Mouse (Mus musculus): ENCODE results near the gene Maz.

Gene Maz

DNA sequence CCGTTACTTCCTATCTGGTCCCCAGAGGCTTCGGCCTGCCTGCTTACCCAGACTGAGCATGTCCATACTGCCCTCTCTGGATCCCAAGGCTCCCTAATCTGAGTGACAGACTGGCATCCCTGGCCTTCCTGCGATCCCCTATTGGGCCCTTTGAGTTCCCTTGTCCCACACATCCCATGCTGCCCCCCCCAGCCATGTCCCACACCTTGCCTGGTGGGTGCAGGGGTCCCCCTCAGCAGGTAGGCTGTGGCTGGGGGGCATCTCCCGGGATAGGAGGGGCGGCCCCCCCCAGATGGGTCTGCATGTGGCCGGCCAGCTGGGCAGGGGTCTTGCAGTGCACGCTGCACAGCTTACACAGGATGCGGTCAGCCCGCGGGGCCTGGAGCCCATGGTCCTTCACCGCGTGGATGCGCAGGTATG lies 3.6 kb downstream of the Maz start:
- H3K27me3 ChIP-seq (ENCODE audit: insufficient read depth, low read length): no peaks in the 10 kb centered on the region
- H3K4me1 ChIP-seq (replicated peaks; ENCODE audit: low read depth, low read length): peaks cover 73% of the 10 kb centered on the region
- peak overlapping the region; percentile 94 for H3K4me3 ChIP-seq (replicated peaks; ENCODE audit: low read length)
- TF ChIP-seq CTCF (conservative IDR thresholded peaks at IDR 0.05; ENCODE audit: low read length): no peak
- no peak for TF ChIP-seq POU5F1 (IDR thresholded peaks at IDR 0.05; ENCODE audit: borderline replicate concordance, low read length)
- no peak for TF ChIP-seq NANOG (IDR thresholded peaks at IDR 0.05; ENCODE audit: borderline replicate concordance, low read length)
- H3K36me3 ChIP-seq (ENCODE audit: insufficient read depth, low read length): peaks cover 57% of the 10 kb centered on the region
- H3K9me3 ChIP-seq (ENCODE audit: low read length): no peaks in the 10 kb centered on the region

DNA sequence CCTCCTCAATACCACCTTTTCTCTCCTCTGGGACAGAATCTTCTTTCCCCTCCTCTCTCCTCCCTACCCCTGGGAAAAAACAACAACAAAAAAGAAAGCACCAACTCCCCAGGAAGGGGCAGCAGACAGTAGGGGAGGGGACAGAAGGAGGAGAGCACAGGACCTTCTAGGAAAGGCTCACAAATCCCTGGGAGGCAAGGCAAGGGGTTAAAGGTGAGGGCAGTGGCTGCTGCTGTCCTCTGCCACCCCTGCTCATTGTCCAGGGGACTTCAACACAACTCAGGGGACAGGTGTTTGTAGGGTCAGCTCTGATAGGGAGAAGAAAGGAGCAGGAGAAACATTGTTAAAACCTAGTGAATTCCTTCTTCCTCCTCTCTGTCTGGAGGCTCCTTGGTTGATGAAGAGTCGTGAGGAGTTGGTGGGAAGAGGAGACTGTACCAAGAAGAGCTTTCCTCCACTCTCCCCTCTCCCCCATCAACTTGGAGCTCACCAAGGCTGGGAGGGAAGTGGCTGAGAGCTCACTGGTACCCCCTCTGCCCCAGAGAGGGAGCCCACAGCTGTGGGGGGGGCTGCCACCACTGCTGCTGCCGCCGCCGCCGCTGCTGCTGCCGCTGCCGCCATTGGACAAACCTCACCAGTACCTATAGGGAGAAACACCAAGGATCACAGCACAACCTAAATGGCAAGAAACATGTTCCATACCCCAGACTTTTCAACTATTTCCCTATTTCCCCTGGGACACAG lies 4.1 kb downstream of the Maz start:
- Histone ChIP-seq H3K4me3 (replicated peaks; ENCODE audit: low read length) (peak overlapping the region; percentile 94), H3K9me3 (ENCODE audit: low read length) (no peaks in the 10 kb centered on the region), H3K36me3 (ENCODE audit: insufficient read depth, low read length) (peaks cover 51% of the 10 kb centered on the region), H3K27me3 (ENCODE audit: insufficient read depth, low read length) (no peaks in the 10 kb centered on the region), H3K4me1 (replicated peaks; ENCODE audit: low read depth, low read length) (peaks cover 73% of the 10 kb centered on the region)
- no peak for TF ChIP-seq CTCF (conservative IDR thresholded peaks at IDR 0.05; ENCODE audit: low read length)
- no peak for TF ChIP-seq POU5F1 (IDR thresholded peaks at IDR 0.05; ENCODE audit: borderline replicate concordance, low read length)
- no peak for TF ChIP-seq NANOG (IDR thresholded peaks at IDR 0.05; ENCODE audit: borderline replicate concordance, low read length)

DNA sequence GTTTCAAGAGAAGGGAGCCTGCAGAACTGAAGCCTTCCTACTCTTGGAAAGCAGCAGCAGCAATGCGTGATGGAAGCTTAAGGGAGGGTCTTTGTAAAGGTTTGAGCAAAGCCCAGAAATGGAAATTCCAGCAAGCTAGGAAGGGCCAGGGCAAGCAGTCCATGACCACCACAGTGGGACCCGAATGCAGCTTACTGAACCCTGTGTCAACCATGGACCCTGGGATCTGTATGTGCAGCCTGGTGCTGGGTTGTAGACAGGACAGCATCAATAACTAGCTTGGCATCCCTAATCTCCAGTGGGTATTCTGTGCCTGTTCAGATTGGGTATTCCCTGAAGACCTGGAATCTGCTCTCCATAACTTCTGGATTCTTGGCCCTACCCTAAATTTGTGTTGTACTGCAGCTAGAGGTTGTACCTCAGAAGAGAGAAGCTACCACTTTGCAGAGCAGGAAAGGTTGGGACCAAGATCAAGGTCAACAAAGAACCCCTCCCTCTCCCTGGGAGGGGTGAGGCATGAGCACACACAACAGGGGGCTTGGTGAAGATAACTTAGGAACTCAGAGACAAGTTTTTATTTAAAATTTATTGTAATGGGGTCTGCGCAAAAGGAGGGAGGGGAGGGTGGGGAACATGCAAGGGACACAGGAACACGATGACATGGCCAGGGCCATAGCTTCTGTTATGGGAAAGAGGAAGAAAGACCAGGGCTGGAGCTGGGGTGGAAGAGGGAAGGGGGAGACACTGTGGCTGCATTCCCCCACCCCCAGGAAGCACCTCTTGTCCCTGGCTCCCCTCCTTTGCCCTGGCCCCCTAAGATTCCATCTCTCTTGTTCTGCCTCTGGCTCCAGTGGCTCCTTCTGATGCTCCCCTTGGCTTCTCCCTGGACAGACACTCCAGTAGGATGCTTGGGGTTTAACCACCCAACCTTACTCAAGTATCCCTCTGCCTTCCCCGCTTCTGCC lies 5.0 kb downstream of the Maz start:
- TF ChIP-seq POU5F1 (IDR thresholded peaks at IDR 0.05; ENCODE audit: borderline replicate concordance, low read length) (no peak), CTCF (conservative IDR thresholded peaks at IDR 0.05; ENCODE audit: low read length) (no peak), NANOG (IDR thresholded peaks at IDR 0.05; ENCODE audit: borderline replicate concordance, low read length) (no peak)
- Histone ChIP-seq H3K36me3 (ENCODE audit: insufficient read depth, low read length) (peaks cover 50% of the 10 kb centered on the region), H3K4me3 (replicated peaks; ENCODE audit: low read length) (peak overlapping the region; percentile 94), H3K27me3 (ENCODE audit: insufficient read depth, low read length) (no peaks in the 10 kb centered on the region), H3K4me1 (replicated peaks; ENCODE audit: low read depth, low read length) (peaks cover 74% of the 10 kb centered on the region), H3K9me3 (ENCODE audit: low read length) (no peaks in the 10 kb centered on the region)

DNA sequence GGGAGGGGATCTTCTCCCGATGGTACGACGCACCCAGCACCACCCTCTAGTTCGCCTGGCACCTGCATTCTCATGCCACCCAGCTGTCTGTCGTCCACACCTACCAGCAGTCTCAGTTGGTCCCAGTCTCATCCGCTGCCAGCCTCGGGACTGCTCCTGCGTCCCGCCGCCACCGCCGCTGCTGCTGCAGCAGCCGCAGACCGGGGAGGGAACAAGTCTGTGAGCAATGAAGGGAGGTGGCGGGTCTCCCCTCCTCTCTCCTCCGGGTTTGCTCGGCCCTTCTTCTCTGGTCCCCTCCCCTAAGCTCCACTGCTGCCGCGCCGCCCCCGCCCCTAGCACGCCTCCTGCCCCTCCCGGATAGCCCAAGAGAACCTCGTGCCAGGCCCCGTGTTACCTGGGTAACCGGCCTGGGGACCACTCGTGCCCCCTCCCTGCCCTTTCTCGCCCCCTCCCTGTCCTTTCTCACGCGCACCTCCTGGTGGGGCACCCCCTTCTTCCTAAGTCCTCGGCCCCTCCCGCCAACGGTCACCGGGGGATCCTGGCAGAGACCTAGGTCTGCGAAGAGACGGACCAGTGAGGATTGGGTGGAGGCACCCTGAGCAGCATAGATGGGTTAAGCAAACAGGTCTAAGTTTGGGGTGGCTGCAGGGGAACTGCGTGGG lies 5.8 kb downstream of the Maz start, which contains the start of the genes Gm42742 and Prrt2:
Gene Gm42742 (minus strand): TSS at position 197 of the 662 bp plus-strand sequence.
Gene Prrt2 (minus strand): TSS at position 311 of the 662 bp plus-strand sequence.
- Histone ChIP-seq H3K9me3 (ENCODE audit: low read length) (no peaks in the 10 kb centered on the region), H3K4me3 (replicated peaks; ENCODE audit: low read length) (peak within 1 kb of the TSS; percentile 77), H3K36me3 (ENCODE audit: insufficient read depth, low read length) (peaks cover 50% of the 10 kb centered on the region), H3K4me1 (replicated peaks; ENCODE audit: low read depth, low read length) (peaks cover 74% of the 10 kb centered on the region), H3K27me3 (ENCODE audit: insufficient read depth, low read length) (no peaks in the 10 kb centered on the region)
- no peak for TF ChIP-seq CTCF (conservative IDR thresholded peaks at IDR 0.05; ENCODE audit: low read length)
- no peak for TF ChIP-seq NANOG (IDR thresholded peaks at IDR 0.05; ENCODE audit: borderline replicate concordance, low read length)
- TF ChIP-seq POU5F1 (IDR thresholded peaks at IDR 0.05; ENCODE audit: borderline replicate concordance, low read length): no peak

DNA sequence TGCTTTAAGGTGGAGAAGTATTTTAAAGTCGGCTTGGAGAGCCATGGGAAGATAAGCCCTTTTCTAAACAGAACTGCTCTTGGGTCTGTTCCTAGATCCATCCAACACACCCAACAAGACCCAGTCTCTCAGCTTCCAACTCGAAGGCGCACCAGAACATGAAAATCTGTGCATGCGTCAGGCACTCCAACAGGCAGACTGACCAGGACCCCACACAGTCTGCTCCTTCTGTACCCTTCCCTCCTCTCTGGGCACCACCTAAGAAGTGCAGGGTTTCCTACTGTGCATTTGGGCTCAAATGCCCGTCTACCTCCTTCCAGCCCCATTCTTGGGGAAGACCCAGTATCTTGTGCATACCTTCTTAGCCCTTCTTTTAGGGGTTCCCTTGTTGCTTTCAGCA lies 6.3 kb downstream of the Maz start:
- TF ChIP-seq CTCF (conservative IDR thresholded peaks at IDR 0.05; ENCODE audit: low read length) (no peak), POU5F1 (IDR thresholded peaks at IDR 0.05; ENCODE audit: borderline replicate concordance, low read length) (no peak), NANOG (IDR thresholded peaks at IDR 0.05; ENCODE audit: borderline replicate concordance, low read length) (no peak)
- Histone ChIP-seq H3K27me3 (ENCODE audit: insufficient read depth, low read length) (no peaks in the 10 kb centered on the region), H3K36me3 (ENCODE audit: insufficient read depth, low read length) (peaks cover 55% of the 10 kb centered on the region), H3K9me3 (ENCODE audit: low read length) (no peaks in the 10 kb centered on the region), H3K4me1 (replicated peaks; ENCODE audit: low read depth, low read length) (peaks cover 78% of the 10 kb centered on the region), H3K4me3 (replicated peaks; ENCODE audit: low read length) (peak overlapping the region; percentile 77)

DNA sequence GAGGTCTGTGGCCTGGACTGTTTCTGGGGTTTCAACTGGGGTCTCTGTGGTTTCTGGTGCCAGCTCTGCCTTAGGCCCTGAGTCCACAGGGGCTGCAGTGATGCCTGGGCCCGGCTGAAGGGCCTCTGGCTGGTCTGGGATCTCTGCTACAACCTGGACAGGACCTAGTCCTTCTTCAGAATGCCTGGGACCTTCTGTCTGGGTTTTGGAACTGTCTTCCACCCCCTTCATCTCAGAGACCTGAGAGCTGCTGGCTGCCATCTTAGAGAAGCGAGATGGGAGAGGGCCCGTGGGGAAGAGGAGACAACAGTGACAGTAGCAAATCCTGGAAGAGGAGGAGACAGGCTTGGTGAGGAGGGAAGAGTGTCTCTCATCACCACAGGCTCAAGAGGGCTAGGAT lies 6.8 kb downstream of the Maz start:
- H3K4me3 ChIP-seq (replicated peaks; ENCODE audit: low read length): peak overlapping the region; percentile 77
- peaks cover 83% of the 10 kb centered on the region for H3K4me1 ChIP-seq (replicated peaks; ENCODE audit: low read depth, low read length)
- no peak for TF ChIP-seq CTCF (conservative IDR thresholded peaks at IDR 0.05; ENCODE audit: low read length)
- TF ChIP-seq NANOG (IDR thresholded peaks at IDR 0.05; ENCODE audit: borderline replicate concordance, low read length): no peak
- TF ChIP-seq POU5F1 (IDR thresholded peaks at IDR 0.05; ENCODE audit: borderline replicate concordance, low read length): no peak
- H3K27me3 ChIP-seq (ENCODE audit: insufficient read depth, low read length): no peaks in the 10 kb centered on the region
- H3K9me3 ChIP-seq (ENCODE audit: low read length): no peaks in the 10 kb centered on the region
- H3K36me3 ChIP-seq (ENCODE audit: insufficient read depth, low read length): peaks cover 56% of the 10 kb centered on the region

DNA sequence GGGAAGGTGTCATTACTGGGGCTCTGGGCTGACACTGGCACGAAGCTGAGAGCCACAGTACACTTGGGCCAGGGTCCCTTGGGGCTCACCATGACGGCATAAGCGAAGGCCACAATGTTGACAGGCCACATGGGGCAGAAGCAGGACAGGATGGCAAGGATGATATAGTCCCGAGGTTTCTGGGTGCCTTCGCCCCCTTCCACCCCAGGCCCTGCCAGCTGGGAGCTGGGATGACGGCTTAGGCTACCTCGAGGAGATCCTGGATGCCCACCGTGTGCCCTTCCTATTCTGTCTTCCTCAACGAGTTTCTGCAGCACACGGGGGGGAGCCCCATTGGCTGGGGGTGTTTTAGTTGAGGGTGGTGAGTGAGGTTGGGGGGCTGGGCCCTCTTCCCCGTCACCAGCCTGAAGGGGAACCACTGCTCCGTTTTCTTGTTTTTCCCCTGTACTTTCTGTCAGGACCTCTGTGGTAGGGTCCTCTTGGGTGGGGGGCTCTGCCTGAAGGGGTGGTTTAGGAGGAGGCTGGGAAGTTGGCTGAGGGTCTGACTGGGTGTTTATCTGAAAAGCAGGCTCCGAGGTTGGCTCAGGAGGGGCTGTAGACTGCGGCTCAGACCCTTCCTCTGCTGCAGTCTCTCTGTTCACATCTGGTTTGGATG lies 7.4 kb downstream of the Maz start:
- Histone ChIP-seq H3K4me1 (replicated peaks; ENCODE audit: low read depth, low read length) (peaks cover 84% of the 10 kb centered on the region), H3K4me3 (replicated peaks; ENCODE audit: low read length) (peak overlapping the region; percentile 77), H3K36me3 (ENCODE audit: insufficient read depth, low read length) (peaks cover 56% of the 10 kb centered on the region), H3K9me3 (ENCODE audit: low read length) (no peaks in the 10 kb centered on the region), H3K27me3 (ENCODE audit: insufficient read depth, low read length) (no peaks in the 10 kb centered on the region)
- TF ChIP-seq CTCF (conservative IDR thresholded peaks at IDR 0.05; ENCODE audit: low read length) (no peak), NANOG (IDR thresholded peaks at IDR 0.05; ENCODE audit: borderline replicate concordance, low read length) (no peak), POU5F1 (IDR thresholded peaks at IDR 0.05; ENCODE audit: borderline replicate concordance, low read length) (no peak)

Measured in E14TG2a.4 (cell line).